Mouse (Mus musculus) c-Kit-positive CD71-negative TER-119-negative erythroid progenitor cells, embryonic 14.5 days (primary cell): ENCODE measurements at regions not wholly inside any gene's neighbourhood (a gene's known extent, or its start where the extent isn't known, plus 50 kb on each side); places are given as distances from the start of the nearest gene placed in this dataset.

ENCODE experiments used
- DNase-seq: peaks from one replicate; pipeline ENCODE4 v3.0.0-alpha.2; 2013; ENCODE audit warnings: low read depth

DNA sequence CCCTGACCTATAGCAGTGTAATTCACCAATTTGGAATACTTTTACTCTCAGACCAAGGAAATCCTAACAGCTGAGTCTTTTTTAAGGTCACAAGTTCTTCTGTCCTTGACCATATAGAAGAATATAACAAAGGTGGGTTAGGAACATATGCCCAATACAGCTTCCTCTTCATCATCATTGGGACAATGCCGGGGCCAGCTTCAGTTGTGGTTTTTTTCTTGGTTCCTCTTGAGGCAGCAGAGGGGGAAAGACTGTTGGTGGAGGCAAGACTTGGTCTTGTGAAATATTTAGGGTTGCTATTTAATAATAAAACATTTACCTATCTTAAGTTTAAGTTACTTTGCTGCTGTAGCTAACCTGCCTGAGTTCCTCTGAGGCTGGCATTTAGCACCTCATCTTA is 144.8 kb upstream of the Htr1f start:
- no peak for DNase-seq

DNA sequence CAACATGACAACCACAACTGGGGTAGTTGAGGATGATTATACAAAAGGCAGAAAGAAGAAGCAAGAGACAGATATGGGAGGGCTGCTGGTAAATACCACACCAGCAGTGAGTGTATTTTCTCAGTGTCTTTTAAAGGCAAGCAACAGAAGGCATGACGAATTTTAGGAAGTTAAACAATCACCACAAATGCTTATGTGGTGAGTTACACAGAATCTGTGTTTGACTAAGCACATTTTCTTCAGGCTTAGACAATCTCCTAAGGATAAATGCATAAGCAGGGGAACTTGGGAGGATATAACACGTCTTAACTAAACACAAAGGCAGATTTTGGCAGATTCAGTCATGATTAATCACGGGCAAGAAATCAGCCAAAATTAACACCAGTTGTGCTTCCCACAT is 141.8 kb upstream of the Htr1f start:
- no peak for DNase-seq

DNA sequence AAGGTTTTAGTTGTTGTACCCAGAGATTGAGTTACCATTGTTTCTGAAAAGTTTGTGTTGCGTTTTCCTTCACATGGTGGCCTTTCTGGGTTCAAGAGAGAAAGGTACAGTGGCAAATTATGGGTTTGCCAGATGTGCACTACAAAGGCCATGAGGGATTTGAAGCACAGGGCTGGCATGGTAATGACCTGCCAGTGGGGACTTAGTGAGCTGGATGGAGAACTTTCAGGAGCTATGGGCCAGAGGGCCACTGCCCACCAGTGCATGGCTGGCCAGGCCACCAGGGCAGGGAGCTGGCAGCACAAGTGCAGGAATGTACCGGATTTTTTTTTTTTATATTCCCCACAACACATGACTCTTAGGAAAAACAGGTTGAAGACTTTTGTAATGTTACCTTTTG is 128.8 kb upstream of the Htr1f start:
- DNase-seq = no peak

DNA sequence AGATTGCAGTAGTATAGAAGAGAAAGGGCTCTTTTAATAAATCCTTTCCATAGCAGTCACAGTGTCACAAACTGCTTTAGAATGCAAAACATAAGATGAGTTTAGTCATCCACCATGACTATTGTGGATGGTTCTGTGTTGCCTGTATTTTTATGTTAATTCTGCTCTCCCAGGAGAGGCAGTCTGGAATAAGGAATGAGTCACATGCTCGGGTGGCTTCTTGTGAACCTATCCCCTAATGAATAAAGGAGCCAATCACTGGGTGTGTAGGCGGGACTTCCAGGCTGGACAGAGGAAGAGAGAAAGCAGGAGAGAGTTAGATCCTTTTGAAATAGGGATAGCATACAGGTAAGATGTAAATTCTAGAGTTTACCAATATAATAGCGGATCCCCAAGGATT is 128.3 kb upstream of the Htr1f start:
- DNase-seq = no peak

DNA sequence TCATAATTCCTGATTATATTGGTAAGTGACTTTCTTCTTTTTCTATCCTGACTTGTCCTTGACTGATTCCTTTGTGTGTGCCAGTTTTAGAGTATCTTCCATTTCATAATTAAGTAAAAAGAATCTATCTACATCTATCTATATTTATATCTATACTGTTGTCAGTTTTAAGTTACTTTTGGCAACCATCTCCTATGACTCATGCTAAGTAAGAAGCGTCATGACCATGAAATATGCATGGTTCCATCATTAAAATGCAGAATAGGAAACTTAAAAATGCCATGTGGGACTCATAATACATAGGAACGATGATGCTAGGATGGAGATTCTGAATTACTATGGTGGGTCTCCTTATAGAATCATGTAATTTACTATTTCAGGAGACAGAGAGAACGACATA is 113.8 kb upstream of the Htr1f start:
- no peak for DNase-seq

DNA sequence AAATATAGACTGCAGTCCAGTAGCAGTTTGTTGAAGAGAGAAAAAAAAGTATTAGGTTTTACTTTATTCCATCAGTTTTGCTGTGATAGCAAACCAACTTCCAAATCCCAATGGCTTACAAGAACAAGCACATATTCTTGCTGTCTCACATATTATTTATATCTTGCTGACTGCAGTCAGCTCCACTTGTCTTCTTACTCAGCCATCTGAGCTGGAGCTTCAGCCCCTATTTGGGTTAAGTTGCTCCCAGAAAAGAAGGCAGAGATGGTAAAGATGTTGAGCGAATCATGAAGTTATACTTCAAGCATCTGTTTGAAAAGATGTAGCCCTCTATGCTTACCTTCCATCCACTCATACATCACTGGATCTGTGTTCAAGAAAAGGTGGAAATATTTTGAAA is 106.7 kb upstream of the Htr1f start:
- no peak for DNase-seq

DNA sequence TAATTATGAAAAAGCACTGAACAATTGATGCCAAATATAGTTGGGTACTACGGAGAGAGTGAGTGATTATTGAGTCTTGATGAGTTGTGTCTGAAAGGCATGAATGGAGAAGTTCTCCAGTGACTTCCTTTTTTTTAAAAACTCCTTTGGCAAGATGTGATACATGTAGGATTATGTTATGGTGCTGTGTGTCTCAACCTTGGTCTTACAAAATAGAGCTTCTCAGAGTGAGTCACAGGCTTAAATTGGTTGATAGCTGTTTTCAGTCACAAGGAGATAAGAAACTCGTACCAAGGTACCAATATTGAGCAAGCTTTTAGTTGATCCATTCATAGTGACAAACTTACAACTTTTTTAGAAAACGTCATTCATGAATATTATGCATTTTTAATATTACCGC is 95.7 kb upstream of the Htr1f start:
- peak; percentile 12 for DNase-seq

DNA sequence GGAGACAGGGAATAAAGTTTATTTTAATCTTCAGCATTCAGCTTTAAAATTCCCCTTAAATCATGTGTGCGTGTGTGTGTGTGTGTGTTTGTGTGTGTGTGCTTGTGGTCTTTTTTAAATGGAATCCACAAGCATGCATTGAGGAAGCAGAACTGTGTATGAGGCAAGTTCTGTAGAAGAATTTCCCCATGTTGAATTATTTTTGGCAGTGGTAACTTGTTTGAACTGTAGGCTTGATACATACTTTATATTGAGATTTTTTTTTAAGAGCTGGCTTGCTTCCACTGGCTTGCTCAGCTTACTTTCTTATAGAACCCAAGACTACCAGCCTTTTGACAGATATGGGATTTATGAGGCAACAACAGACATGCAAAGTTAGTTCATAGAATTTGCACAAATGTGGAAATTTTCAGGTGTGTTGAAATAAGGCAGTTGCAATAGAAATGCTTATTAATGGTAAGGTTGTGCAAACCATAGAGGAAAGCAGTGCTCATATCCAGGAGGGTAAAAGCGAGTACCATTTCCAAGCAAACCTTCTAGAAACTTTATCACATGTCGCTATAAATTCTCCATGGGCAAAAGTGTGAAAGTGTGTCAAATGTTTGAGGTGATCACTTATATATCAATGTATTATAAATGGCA is 91.7 kb upstream of the Htr1f start:
- no peak for DNase-seq

DNA sequence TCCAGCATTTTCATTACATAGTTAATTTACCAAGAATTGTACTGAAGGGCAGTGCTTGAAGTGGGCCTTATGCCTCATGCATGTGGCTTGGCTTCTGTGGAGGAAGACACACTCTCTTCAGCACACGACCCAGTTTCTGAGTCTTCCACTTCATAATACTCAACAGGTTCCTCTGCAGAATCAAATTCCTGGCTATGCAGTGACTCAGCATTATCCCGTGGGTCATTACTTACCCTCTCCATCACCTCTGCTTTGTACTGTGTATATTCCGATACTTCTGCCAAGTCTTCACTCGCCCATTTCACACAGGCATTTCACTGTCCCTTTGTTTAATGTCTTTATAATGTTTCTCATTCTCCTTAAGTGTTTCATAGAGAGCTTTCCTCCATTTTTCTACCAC is 90.1 kb upstream of the Htr1f start:
- no peak for DNase-seq

DNA sequence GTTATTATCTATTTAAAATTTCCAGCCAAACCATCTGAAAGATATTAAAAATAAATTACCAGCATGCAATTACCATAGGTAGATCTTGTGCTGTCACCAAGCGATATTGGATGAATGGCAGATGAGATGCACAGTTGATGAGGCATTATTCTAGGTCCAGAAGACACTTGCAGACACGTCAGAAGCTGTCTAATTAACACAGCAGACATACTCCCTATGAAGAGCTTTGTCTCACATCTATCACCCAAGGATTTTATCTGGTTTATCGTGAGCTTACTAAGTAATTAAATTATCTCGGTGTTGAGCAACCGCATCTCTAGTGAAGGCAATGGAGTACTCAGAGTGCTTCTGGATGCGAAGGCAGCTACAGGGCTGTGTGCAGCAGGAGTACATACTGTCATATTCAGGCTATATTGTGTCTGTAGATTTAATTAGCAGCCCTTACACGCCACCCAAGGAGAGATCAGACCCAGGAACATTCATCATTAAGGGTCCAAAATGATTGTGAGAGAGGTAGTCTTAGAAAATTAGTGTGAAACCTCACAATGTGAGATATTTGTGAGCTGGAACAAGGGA is 86.0 kb upstream of the Htr1f start:
- no peak for DNase-seq

DNA sequence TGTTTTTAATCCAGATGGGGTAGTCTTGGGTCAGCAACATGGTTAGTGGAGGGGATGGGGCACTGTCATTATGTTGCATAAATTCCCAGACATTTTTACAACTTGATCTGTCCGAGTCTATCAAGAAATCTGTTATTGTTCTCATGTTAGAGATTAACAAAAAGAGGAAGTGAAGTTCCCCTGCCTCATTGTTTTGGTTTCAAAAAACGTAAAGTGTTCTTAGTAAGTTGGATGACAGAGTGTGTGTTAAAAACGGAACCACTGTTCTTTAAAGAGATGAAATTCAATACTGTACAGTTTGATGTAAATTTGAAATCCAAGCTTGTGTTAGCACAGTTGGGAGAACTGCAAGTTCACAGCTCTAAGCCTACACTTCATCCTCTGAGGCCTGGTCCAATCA is 68.9 kb upstream of the Htr1f start:
- DNase-seq = no peak

DNA sequence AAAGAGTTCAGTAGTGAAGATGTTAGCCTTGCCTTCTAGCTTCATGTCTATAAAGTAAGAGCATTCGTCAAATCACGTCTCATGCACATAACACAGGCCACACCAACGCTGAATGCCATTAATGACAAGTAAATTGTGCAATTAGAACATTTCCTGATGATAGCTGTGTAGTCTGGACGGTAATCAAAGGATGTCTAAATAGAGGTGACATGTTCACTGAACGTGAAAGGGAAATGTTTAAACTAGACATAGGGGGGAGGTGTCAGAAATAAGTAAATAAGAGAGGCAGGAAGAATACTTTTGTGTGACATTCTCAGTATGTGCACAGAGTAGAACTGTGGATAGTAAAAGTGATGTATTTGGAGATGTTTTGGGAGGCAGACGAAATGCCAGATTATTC is 61.5 kb upstream of the Htr1f start:
- no peak for DNase-seq

DNA sequence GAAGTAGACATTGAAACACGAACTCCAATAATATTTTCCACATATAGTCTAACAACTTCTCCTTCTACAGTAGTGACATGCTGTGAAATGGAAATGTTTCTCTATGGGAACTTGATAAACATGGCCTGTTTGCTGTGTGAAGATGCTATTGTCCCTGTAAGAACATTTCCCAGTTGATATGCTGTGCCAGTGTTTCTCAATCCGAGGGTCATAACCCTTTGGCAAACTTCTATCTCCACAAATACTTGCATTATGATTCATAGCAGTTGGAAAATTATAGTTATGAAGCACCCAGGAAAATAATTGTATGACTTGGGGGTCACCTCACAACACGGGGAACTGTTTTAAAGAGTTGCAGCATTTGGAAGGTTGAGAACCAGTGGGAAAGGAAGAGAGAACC is 57.1 kb upstream of the Htr1f start:
- DNase-seq = no peak

DNA sequence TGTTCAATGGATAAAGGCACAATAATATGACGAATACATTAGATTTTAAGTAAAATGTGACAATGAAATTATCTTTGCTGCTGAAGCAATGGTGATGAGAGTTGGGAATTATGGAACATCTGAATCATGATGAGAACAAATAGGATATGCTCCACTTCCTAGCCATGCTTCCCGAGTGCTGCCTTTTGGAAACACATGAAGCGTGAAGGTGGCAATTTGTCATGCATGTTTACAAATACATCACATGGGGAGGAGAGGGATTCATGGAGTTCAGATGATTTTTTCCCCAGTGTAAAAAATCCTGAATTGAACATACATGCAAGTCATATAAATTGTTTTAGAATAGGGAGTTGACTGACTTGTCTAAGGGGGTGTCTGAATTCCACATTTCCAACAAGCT is 54.6 kb upstream of the Htr1f start:
- no peak for DNase-seq

DNA sequence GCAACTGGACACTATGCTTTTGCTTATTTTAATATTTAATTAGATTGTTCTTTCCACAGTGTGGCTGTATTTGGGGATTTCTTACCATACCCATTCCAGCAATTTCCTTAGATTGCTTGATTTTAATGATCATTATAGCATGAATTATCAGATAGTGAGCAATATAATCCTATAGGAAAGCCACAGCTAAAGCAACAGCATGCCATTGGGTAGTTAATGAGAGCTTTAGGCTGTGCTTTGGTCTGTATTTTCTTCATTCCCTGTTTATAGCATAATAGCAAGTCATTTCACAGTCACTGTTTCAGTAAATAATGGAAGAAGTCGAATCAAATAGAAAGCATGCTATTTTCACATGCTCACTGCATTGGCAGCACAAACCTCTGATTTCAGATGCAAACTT is 49.9 kb upstream of the Htr1f start:
- DNase-seq = no peak
